Mouse (Mus musculus) erythroid progenitor cell, adult 5-6 weeks (primary cell): ENCODE data around the gene Glp2r. TPM values are rescaled to one million over a fixed set of nuclear protein-coding genes. Genes with fewer than 3 reads are reported as not detected.

Source experiments
- ATAC-seq: replicated peaks from 2 replicates; pipeline ENCODE4 v1.8.0; 2016; ENCODE audit warnings: moderate number of reproducible peaks, mild to moderate bottlenecking, moderate TSS enrichment, inconsistent platforms; ENCODE audit not compliant: poor library complexity, low FRiP score, severe bottlenecking
- total RNA-seq, 2 experiments: library from RNA; stranded (forward) in 1 of 2; stranded (reverse) in 1 of 2; fragments of 150-400 nt in 1 of 2; fragments of 186-747, 209-891 nt in 1 of 2; gene quantifications; 2 replicates each; pipeline versions ENCODE4 v1.2.3 to v1.2.4; 2015 to 2017; ENCODE audit warnings: low replicate concordance in 2 of 2

The Glp2r gene
- total RNA-seq, 2 experiments from 2014 or later: not detected

- no peak for ATAC-seq
Observed at GRCm38 (mm10) chr11:67644632-67645149, 126.3 kb downstream of the Glp2r start.

- ATAC-seq: no peak
Observed at GRCm38 (mm10) chr11:67643465-67643864, 127.5 kb downstream of the Glp2r start.

- no peak for ATAC-seq
Observed at GRCm38 (mm10) chr11:67642835-67643234, 128.1 kb downstream of the Glp2r start.

- ATAC-seq: no peak
Observed at GRCm38 (mm10) chr11:67642421-67642820, 128.5 kb downstream of the Glp2r start.

- ATAC-seq: no peak
Observed at GRCm38 (mm10) chr11:67640299-67640698, 130.7 kb downstream of the Glp2r start.

GRCm38 (mm10) chr11:67638401-67638800 is 132.6 kb downstream of the Glp2r start:
- no peak for ATAC-seq

- ATAC-seq: no peak
Observed at GRCm38 (mm10) chr11:67636905-67637586, 133.9 kb downstream of the Glp2r start.

- no peak for ATAC-seq
Observed at GRCm38 (mm10) chr11:67636201-67636600, 134.8 kb downstream of the Glp2r start.

GRCm38 (mm10) chr11:67633620-67634229 is 137.2 kb downstream of the Glp2r start:
- no peak for ATAC-seq

GRCm38 (mm10) chr11:67632906-67633305 is 138.0 kb downstream of the Glp2r start:
- ATAC-seq: no peak

- ATAC-seq: no peak
Observed at GRCm38 (mm10) chr11:67628522-67628921, 142.4 kb downstream of the Glp2r start.

GRCm38 (mm10) chr11:67627179-67627578 is 143.8 kb downstream of the Glp2r start:
- ATAC-seq: no peak

GRCm38 (mm10) chr11:67622340-67622739 is 148.6 kb downstream of the Glp2r start:
- ATAC-seq: no peak

- no peak for ATAC-seq
Observed at GRCm38 (mm10) chr11:67616557-67617239, 154.3 kb downstream of the Glp2r start.

- no peak for ATAC-seq
Observed at GRCm38 (mm10) chr11:67612158-67612839, 158.7 kb downstream of the Glp2r start.

Other genes with a start within 250 kb of the Glp2r start
- not detected in 2 replicates for gene Rcvrn, start 75.8 kb downstream of the Glp2r start, total RNA-seq (2015; ENCODE audit: low replicate concordance)
- gene Rcvrn, start 75.8 kb downstream of the Glp2r start, total RNA-seq (2017; ENCODE audit: low replicate concordance): not detected in 2 replicates
- gene Gsg1l2, start 3.5 kb upstream of the Glp2r start, total RNA-seq (2015; ENCODE audit: low replicate concordance): not detected in 2 replicates
- not detected in 2 replicates for gene Gsg1l2, start 3.5 kb upstream of the Glp2r start, total RNA-seq (2017; ENCODE audit: low replicate concordance)
- not detected in 2 replicates for gene Dhrs7c, start 27.0 kb upstream of the Glp2r start, total RNA-seq (2015; ENCODE audit: low replicate concordance)
- gene Dhrs7c, start 27.0 kb upstream of the Glp2r start, total RNA-seq (2017; ENCODE audit: low replicate concordance): not detected in 2 replicates
- gene Usp43, start 151.0 kb upstream of the Glp2r start, total RNA-seq (2015; ENCODE audit: low replicate concordance): not detected in 2 replicates
- not detected in 2 replicates for gene Usp43, start 151.0 kb upstream of the Glp2r start, total RNA-seq (2017; ENCODE audit: low replicate concordance)
- gene Cfap52, start 194.5 kb upstream of the Glp2r start, total RNA-seq (2015; ENCODE audit: low replicate concordance): not detected in 2 replicates
- not detected in 2 replicates for gene Cfap52, start 194.5 kb upstream of the Glp2r start, total RNA-seq (2017; ENCODE audit: low replicate concordance)
- 7.6 and 14.7 TPM in 2 replicates for gene Stx8, start 195.0 kb upstream of the Glp2r start, total RNA-seq (2015; ENCODE audit: low replicate concordance)
- gene Stx8, start 195.0 kb upstream of the Glp2r start, total RNA-seq (2017; ENCODE audit: low replicate concordance): 3.3 and 8.7 TPM in 2 replicates